In genomic region chr4:98922643-98923567, GRCm38 (mm10) we compare ENCODE assay signal across 8 mouse cellular contexts. TPM values are rescaled to one million over a fixed set of nuclear protein-coding genes. Genes with fewer than 3 reads are reported as not detected.
DNase-seq lines count a peak whose midpoint lies in the region; ATAC-seq and TF ChIP-seq lines count a peak whose summit lies in the region.

No protein-coding gene starts in this region.

- peak overlapping the region; percentile 100 for H3K4me3 ChIP-seq in forebrain, embryonic 10.5 days
- H3K4me3 ChIP-seq in heart, embryonic 15.5 days = peak overlapping the region; percentile 84
- H3K4me3 ChIP-seq in liver, embryonic 14.5 days (ENCODE audit: insufficient read depth in 1 of 2, low read depth in 2 of 2, low read length in 2 of 2) = peak overlapping the region; percentile 88 to 95
- H3K4me3 ChIP-seq in neural tube, embryonic 11.5 days (ENCODE audit: low read depth, low read length) = peak overlapping the region; percentile 98
- H3K4me3 ChIP-seq in stomach, postnatal 0 days (ENCODE audit: low read depth, low read length) = peak overlapping the region; percentile 89

- peak overlapping the region; percentile 99 for H3K27ac ChIP-seq in forebrain, embryonic 10.5 days
- peak overlapping the region; percentile 100 for H3K27ac ChIP-seq in heart, embryonic 15.5 days
- peak overlapping the region; percentile 92 for H3K27ac ChIP-seq in liver, embryonic 14.5 days
- H3K27ac ChIP-seq in neural tube, embryonic 11.5 days (ENCODE audit: low read depth, low read length) = peak overlapping the region; percentile 99
- peak overlapping the region; percentile 99 for H3K27ac ChIP-seq in stomach, postnatal 0 days (replicated peaks)

- H3K9ac ChIP-seq in heart, embryonic 15.5 days = peak overlapping the region; percentile 79
- peak overlapping the region; percentile 90 for H3K9ac ChIP-seq in liver, embryonic 14.5 days (replicated peaks)
- peak overlapping the region; percentile 91 for H3K9ac ChIP-seq in neural tube, embryonic 11.5 days (ENCODE audit: low read length)
- H3K9ac ChIP-seq in stomach, postnatal 0 days (ENCODE audit: low read length) = peak overlapping the region; percentile 73

- H3K36me3 ChIP-seq in forebrain, embryonic 10.5 days (replicated peaks) = peaks cover 7% of the 10 kb centered on the region
- no peaks in the 10 kb centered on the region for H3K36me3 ChIP-seq in heart, embryonic 15.5 days
- H3K36me3 ChIP-seq in liver, embryonic 14.5 days (replicated peaks; ENCODE audit: control insufficient read depth, insufficient read depth, low read depth) = no peaks in the 10 kb centered on the region; the same call in 1 of the 2 replicates
- H3K36me3 ChIP-seq in neural tube, embryonic 11.5 days (ENCODE audit: control insufficient read depth, insufficient read depth, low read length) = no peaks in the 10 kb centered on the region
- H3K36me3 ChIP-seq in stomach, postnatal 0 days (ENCODE audit: control insufficient read depth, insufficient read depth, low read length) = no peaks in the 10 kb centered on the region

- no peaks in the 10 kb centered on the region for H3K27me3 ChIP-seq in forebrain, embryonic 10.5 days (ENCODE audit: poor library complexity, severe bottlenecking)
- no peaks in the 10 kb centered on the region for H3K27me3 ChIP-seq in heart, embryonic 15.5 days
- H3K27me3 ChIP-seq in liver, embryonic 14.5 days (ENCODE audit: control insufficient read depth, insufficient read depth, low read length) = no peaks in the 10 kb centered on the region
- H3K27me3 ChIP-seq in neural tube, embryonic 11.5 days (ENCODE audit: control insufficient read depth, insufficient read depth, low read length) = no peaks in the 10 kb centered on the region
- H3K27me3 ChIP-seq in stomach, postnatal 0 days (ENCODE audit: control insufficient read depth, insufficient read depth, low read length) = no peaks in the 10 kb centered on the region

- peak overlapping the region; percentile 87 for H3K4me2 ChIP-seq in heart, embryonic 15.5 days
- H3K4me2 ChIP-seq in liver, embryonic 14.5 days (ENCODE audit: low read depth) = peak overlapping the region; percentile 91
- H3K4me2 ChIP-seq in neural tube, embryonic 11.5 days (ENCODE audit: low read depth) = peak overlapping the region; percentile 80
- H3K4me2 ChIP-seq in stomach, postnatal 0 days (replicated peaks; ENCODE audit: low read depth) = peak overlapping the region; percentile 80

- peak; percentile 94 to 95 for DNase-seq in CD8-positive naive resting alpha-beta T cell, adult 2 months (ENCODE audit: low read depth in 2 of 2, low spot score in 2 of 2)
- peak; percentile 95 for DNase-seq in c-Kit-positive CD71-negative TER-119-negative erythroid progenitor cells, embryonic 14.5 days (ENCODE audit: low read depth)
- DNase-seq in forebrain, embryonic 10.5 days (ENCODE audit: extremely low spot score, low spot score) = peak; percentile 98
- peak; percentile 97 to 100 for DNase-seq in kidney, postnatal 25 days
- peak; percentile 97 for DNase-seq in liver, embryonic 14.5 days (ENCODE audit: low read depth in 3 of 3, low spot score in 3 of 3)
- peak; percentile 97 for DNase-seq in neural tube, embryonic 11.5 days (ENCODE audit: low spot score)
- DNase-seq in stomach, postnatal 0 days (ENCODE audit: low spot score) = peak; percentile 98

- ATAC-seq in heart, embryonic 15.5 days (replicated peaks; ENCODE audit: insufficient number of reproducible peaks, insufficient read depth, low FRiP score, low read depth) = peak; percentile 96
- peak; percentile 93 for ATAC-seq in liver, embryonic 14.5 days (ENCODE audit: insufficient read depth)
- ATAC-seq in neural tube, embryonic 11.5 days (ENCODE audit: insufficient read depth, low FRiP score, low TSS enrichment) = peak; percentile 94
- ATAC-seq in stomach, postnatal 0 days (ENCODE audit: low FRiP score, low TSS enrichment) = peak; percentile 97

- TF ChIP-seq EP300 in liver, embryonic 14.5 days (IDR thresholded peaks at IDR 0.05; ENCODE audit: low read depth) = no peak
- TF ChIP-seq EP300 in stomach, postnatal 0 days (optimal IDR thresholded peaks at IDR 0.05) = peak; percentile 90

- peaks cover 24% of the 10 kb centered on the region for H3K4me1 ChIP-seq in forebrain, embryonic 10.5 days
- H3K4me1 ChIP-seq in heart, embryonic 15.5 days (replicated peaks) = peaks cover 18% of the 10 kb centered on the region
- H3K4me1 ChIP-seq in liver, embryonic 14.5 days (replicated peaks; ENCODE audit: control insufficient read depth in 2 of 2, insufficient read depth in 2 of 2, low read length in 1 of 2) = peaks cover 6 to 10% of the 10 kb centered on the region in 2 experiments; a peak in 3 of 4 replicates
- peaks cover 8% of the 10 kb centered on the region for H3K4me1 ChIP-seq in neural tube, embryonic 11.5 days (ENCODE audit: control insufficient read depth, insufficient read depth, low read length)
- 0 out of 2 replicates have a peak, but pooled peaks cover 2% of the 10 kb centered on the region for H3K4me1 ChIP-seq in stomach, postnatal 0 days (replicated peaks; ENCODE audit: control insufficient read depth, insufficient read depth)

- H3K9me3 ChIP-seq in forebrain, embryonic 10.5 days = no peaks in the 10 kb centered on the region
- no peaks in the 10 kb centered on the region for H3K9me3 ChIP-seq in heart, embryonic 15.5 days (replicated peaks)
- no peaks in the 10 kb centered on the region for H3K9me3 ChIP-seq in liver, embryonic 14.5 days (ENCODE audit: control insufficient read depth, low read length)
- no peaks in the 10 kb centered on the region for H3K9me3 ChIP-seq in neural tube, embryonic 11.5 days (ENCODE audit: control insufficient read depth, low read length)
- no peaks in the 10 kb centered on the region for H3K9me3 ChIP-seq in stomach, postnatal 0 days (ENCODE audit: control insufficient read depth, low read length)

- no peak for TF ChIP-seq CTCF in liver, embryonic 14.5 days (IDR thresholded peaks at IDR 0.05; ENCODE audit: low read depth)
- TF ChIP-seq CTCF in stomach, postnatal 0 days (IDR thresholded peaks at IDR 0.05; ENCODE audit: low read depth) = no peak

- under 1% methylated on average over 53 of the region's 53 CpGs for WGBS in forebrain, embryonic 10.5 days
- under 1% methylated on average over 53 of the region's 53 CpGs for WGBS in heart, embryonic 15.5 days
- under 1% methylated on average over 53 of the region's 53 CpGs for WGBS in liver, embryonic 14.5 days (ENCODE audit: insufficient replicate concordance)
- WGBS in neural tube, embryonic 11.5 days = under 1% methylated on average over 53 of the region's 53 CpGs
- under 1% methylated on average over 52 of the region's 53 CpGs for WGBS in stomach, postnatal 0 days

RNA-seq across cellular contexts. Expression of gene Usp1, which starts 0.7 kb away (rescaled TPM):
- polyA plus RNA-seq in forebrain, embryonic 10.5 days (2016; fragmentation: Nextera tagmentation; extraction: Ambion mirVana) = 118 and 119 TPM in 2 replicates
- 39.8 and 44.9 TPM in 2 replicates for polyA plus RNA-seq in heart, embryonic 15.5 days (2015; fragmentation: Nextera tagmentation; extraction: Ambion mirVana)
- polyA plus RNA-seq in liver, embryonic 14.5 days (2012; rRNA removed) = 25.0 and 29.6 TPM in 2 replicates
- 73.6 and 88.4 TPM in 2 replicates for polyA plus RNA-seq in liver, embryonic 14.5 days (2014; fragmentation: Nextera tagmentation; extraction: Ambion mirVana)
- 114 and 120 TPM in 2 replicates for polyA plus RNA-seq in neural tube, embryonic 11.5 days (2014; fragmentation: Nextera tagmentation; extraction: Ambion mirVana)
- polyA plus RNA-seq in stomach, postnatal 0 days (2015; fragmentation: Nextera tagmentation; extraction: Ambion mirVana) = 28.6 and 41.9 TPM in 2 replicates

Comparison
In these comparisons a context has a peak if more than half of its experiments do, and no peak if none do; other contexts are left out.
1. Peak in every context shown above with its lines: DNase-seq, ATAC-seq, H3K4me3 ChIP-seq and H3K27ac ChIP-seq.